Mouse (Mus musculus): ENCODE data around the gene Rbms3. TPM values are rescaled to one million over a fixed set of nuclear protein-coding genes. Genes with fewer than 3 reads are reported as not detected.

Gene Rbms3
- total and polyA plus RNA-seq, 3 experiments, result not detected

GRCm38 (mm10) chr9:116674191-116674590 lies 955.5 kb downstream of the Rbms3 start:
- no peak for DNase-seq (ENCODE audit: extremely low read depth)
- H3K36me3 ChIP-seq (replicated peaks in 1 of 2; ENCODE audit: control insufficient read depth in 1 of 2, insufficient read depth in 1 of 2, low read length in 1 of 2), result no peaks in the 10 kb centered on the region
- no peaks in the 10 kb centered on the region for H3K4me1 ChIP-seq (ENCODE audit: control insufficient read depth in 1 of 2, insufficient read depth in 2 of 2)
- H3K27me3 ChIP-seq (replicated peaks), result no peaks in the 10 kb centered on the region
- dilution Hi-C loops (cut with MboI; ENCODE audit: extremely low pct_ligation_motif_present, extremely low pct_unique_long_range_greater_than_20kb, low sequenced_read_pairs) (no loop called here), in situ Hi-C loops (cut with MboI; ENCODE audit: low pct_ligation_motif_present, low pct_unique_long_range_greater_than_20kb, low sequenced_read_pairs) (no loop called here)
- H3K4me2 ChIP-seq (ENCODE audit: insufficient read depth, low read depth, poor library complexity, severe bottlenecking), result no peak overlapping the region
- H3K79me2 ChIP-seq (replicated peaks; ENCODE audit: control insufficient read depth, extremely low read depth, insufficient read depth, poor library complexity, severe bottlenecking), result no peaks in the 10 kb centered on the region
- TF ChIP-seq MXI1 (IDR thresholded peaks at IDR 0.05; ENCODE audit: low read depth, low read length) (no peak), SMC3 (IDR thresholded peaks at IDR 0.05; ENCODE audit: low read depth, low read length) (no peak), MAX (IDR thresholded peaks at IDR 0.05; ENCODE audit: low read length) (no peak), RAD21 (IDR thresholded peaks at IDR 0.05; ENCODE audit: low read depth, low read length) (no peak), JUN (IDR thresholded peaks at IDR 0.05; ENCODE audit: insufficient read depth, low read depth, low read length) (no peak), TBP (conservative IDR thresholded peaks at IDR 0.05; ENCODE audit: low read depth, low read length) (no peak), NELFE (IDR thresholded peaks at IDR 0.05; ENCODE audit: low read depth, low read length) (no peak), HCFC1 (IDR thresholded peaks at IDR 0.05; ENCODE audit: low read depth, low read length) (no peak), GABPA (IDR thresholded peaks at IDR 0.05; ENCODE audit: insufficient replicate concordance, low read depth, low read length) (no peak), USF2 (conservative IDR thresholded peaks at IDR 0.05; ENCODE audit: low read depth, low read length) (no peak), MEF2A (IDR thresholded peaks at IDR 0.05; ENCODE audit: borderline replicate concordance, low read depth, low read length) (no peak), CTCF (conservative IDR thresholded peaks at IDR 0.05 in 1 of 2, IDR thresholded peaks at IDR 0.05 in 1 of 2; ENCODE audit: low read depth in 2 of 2, low read length in 2 of 2) (no peak), TCF12 (IDR thresholded peaks at IDR 0.05; ENCODE audit: low read depth, low read length) (no peak), MAFK (IDR thresholded peaks at IDR 0.05; ENCODE audit: insufficient replicate concordance, low read length) (no peak), USF1 (IDR thresholded peaks at IDR 0.05; ENCODE audit: low read depth, low read length) (no peak)
- H3K9ac ChIP-seq (ENCODE audit: insufficient read depth, low read depth), result no peak overlapping the region
- no peak overlapping the region for H3K27ac ChIP-seq (ENCODE audit: insufficient read depth, low read depth)
- H3K4me3 ChIP-seq (replicated peaks in 1 of 3; ENCODE audit: low read depth in 2 of 3, low read length in 2 of 3, poor library complexity in 1 of 3), result no peak overlapping the region
- peaks cover 14% of the 10 kb centered on the region for H3K9me3 ChIP-seq (replicated peaks; ENCODE audit: low read length)

GRCm38 (mm10) chr9:116661026-116661425 lies 968.7 kb downstream of the Rbms3 start:
- DNase-seq (ENCODE audit: extremely low read depth), result no peak
- Histone ChIP-seq H3K36me3 (replicated peaks in 1 of 2; ENCODE audit: control insufficient read depth in 1 of 2, insufficient read depth in 1 of 2, low read length in 1 of 2) (no peaks in the 10 kb centered on the region), H3K4me2 (ENCODE audit: insufficient read depth, low read depth, poor library complexity, severe bottlenecking) (no peak overlapping the region), H3K27me3 (replicated peaks) (no peaks in the 10 kb centered on the region), H3K27ac (ENCODE audit: insufficient read depth, low read depth) (no peak overlapping the region), H3K4me1 (ENCODE audit: control insufficient read depth in 1 of 2, insufficient read depth in 2 of 2) (no peaks in the 10 kb centered on the region), H3K79me2 (replicated peaks; ENCODE audit: control insufficient read depth, extremely low read depth, insufficient read depth, poor library complexity, severe bottlenecking) (no peaks in the 10 kb centered on the region), H3K9me3 (replicated peaks; ENCODE audit: low read length) (peaks cover 5% of the 10 kb centered on the region), H3K4me3 (replicated peaks in 1 of 3; ENCODE audit: low read depth in 2 of 3, low read length in 2 of 3, poor library complexity in 1 of 3) (no peak overlapping the region), H3K9ac (ENCODE audit: insufficient read depth, low read depth) (no peak overlapping the region)
- TF ChIP-seq HCFC1 (IDR thresholded peaks at IDR 0.05; ENCODE audit: low read depth, low read length), result no peak
- no peak for TF ChIP-seq MXI1 (IDR thresholded peaks at IDR 0.05; ENCODE audit: low read depth, low read length)
- no peak for TF ChIP-seq CHD1 (IDR thresholded peaks at IDR 0.05; ENCODE audit: low read depth, low read length)
- TF ChIP-seq E2F4 (IDR thresholded peaks at IDR 0.05; ENCODE audit: insufficient replicate concordance, low read depth, low read length), result no peak
- TF ChIP-seq POLR2AphosphoS2 (IDR thresholded peaks at IDR 0.05; ENCODE audit: low read depth, low read length), result no peak
- TF ChIP-seq JUN (IDR thresholded peaks at IDR 0.05; ENCODE audit: insufficient read depth, low read depth, low read length), result no peak
- no peak for TF ChIP-seq USF2 (conservative IDR thresholded peaks at IDR 0.05; ENCODE audit: low read depth, low read length)
- TF ChIP-seq RAD21 (IDR thresholded peaks at IDR 0.05; ENCODE audit: low read depth, low read length), result no peak
- no peak for TF ChIP-seq ELF1 (IDR thresholded peaks at IDR 0.05; ENCODE audit: low read depth, low read length)
- in situ Hi-C loops (cut with MboI; ENCODE audit: low pct_ligation_motif_present, low pct_unique_long_range_greater_than_20kb, low sequenced_read_pairs), result no loop called here
- dilution Hi-C loops (cut with MboI; ENCODE audit: extremely low pct_ligation_motif_present, extremely low pct_unique_long_range_greater_than_20kb, low sequenced_read_pairs), result no loop called here
